Mouse (Mus musculus): ENCODE measurements around the gene Ssmem1. TPM values are rescaled to one million over a fixed set of nuclear protein-coding genes. Genes with fewer than 3 reads are reported as not detected.

Ssmem1 gene
- polyA plus RNA-seq, 1 experiment from 2014 or later, result 0.35 TPM

- Histone ChIP-seq H3K27me3 (ENCODE audit: control insufficient read depth, insufficient read depth, low read length) (no peaks in the 10 kb centered on the region), H3K4me2 (ENCODE audit: low read depth, low read length) (no peak overlapping the region), H3K9ac (replicated peaks; ENCODE audit: low read depth, low read length) (no peak overlapping the region), H3K4me3 (ENCODE audit: low read depth, low read length) (no peak overlapping the region), H3K36me3 (ENCODE audit: control insufficient read depth, insufficient read depth, low read length) (no peaks in the 10 kb centered on the region), H3K9me3 (ENCODE audit: control insufficient read depth, low read length) (0 out of 2 replicates have a peak, but pooled peaks cover 3% of the 10 kb centered on the region), H3K27ac (ENCODE audit: low read depth, low read length) (no peak overlapping the region), H3K4me1 (ENCODE audit: control insufficient read depth, insufficient read depth, low read length) (peaks cover 12% of the 10 kb centered on the region)
- ATAC-seq (ENCODE audit: low read depth), result no peak
- 94% methylated on average over 5 of the region's 5 CpGs for WGBS
These were observed 45.0 kb downstream of the Ssmem1 start for GRCm38 (mm10) chr6:30554621-30555170.

GRCm38 (mm10) chr6:30556080-30556479, 46.4 kb downstream of the Ssmem1 start:
- Histone ChIP-seq H3K4me3 (ENCODE audit: low read depth, low read length) (no peak overlapping the region), H3K27ac (ENCODE audit: low read depth, low read length) (no peak overlapping the region), H3K9ac (replicated peaks; ENCODE audit: low read depth, low read length) (no peak overlapping the region), H3K36me3 (ENCODE audit: control insufficient read depth, insufficient read depth, low read length) (no peaks in the 10 kb centered on the region), H3K4me1 (ENCODE audit: control insufficient read depth, insufficient read depth, low read length) (peaks cover 10% of the 10 kb centered on the region), H3K27me3 (ENCODE audit: control insufficient read depth, insufficient read depth, low read length) (no peaks in the 10 kb centered on the region), H3K4me2 (ENCODE audit: low read depth, low read length) (no peak overlapping the region), H3K9me3 (ENCODE audit: control insufficient read depth, low read length) (no peaks in the 10 kb centered on the region)
- WGBS, result 14% methylated on average over 4 of the region's 9 CpGs
- ATAC-seq (ENCODE audit: low read depth), result no peak

DNA sequence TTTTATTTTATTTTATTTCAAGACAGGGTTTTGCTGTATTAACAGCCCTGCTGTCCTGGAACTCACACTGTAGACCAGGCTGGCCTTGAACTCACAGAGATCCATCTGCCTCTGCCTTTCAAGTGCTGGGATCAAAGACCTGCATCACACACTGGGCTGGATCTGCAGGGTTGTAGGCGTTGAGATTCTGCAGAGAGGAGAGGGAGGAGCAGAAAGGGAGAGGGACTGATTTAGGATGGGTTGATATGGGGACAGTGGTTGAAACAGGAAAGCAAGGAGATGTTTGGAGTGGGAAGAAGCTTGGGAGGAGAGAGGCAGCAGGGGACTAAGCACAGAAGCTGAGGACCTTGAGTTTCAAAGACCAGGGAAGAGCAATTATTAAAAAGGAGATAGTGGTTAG, 50.1 kb downstream of the Ssmem1 start:
- no peaks in the 10 kb centered on the region for H3K9me3 ChIP-seq (ENCODE audit: control insufficient read depth, low read length)
- H3K27me3 ChIP-seq (ENCODE audit: control insufficient read depth, insufficient read depth, low read length), result no peaks in the 10 kb centered on the region
- H3K36me3 ChIP-seq (ENCODE audit: control insufficient read depth, insufficient read depth, low read length), result no peaks in the 10 kb centered on the region
- ATAC-seq (ENCODE audit: low read depth), result no peak
- H3K4me2 ChIP-seq (ENCODE audit: low read depth, low read length), result no peak overlapping the region
- 47% methylated on average over 1 of the region's 1 CpGs for WGBS
- no peak overlapping the region for H3K4me3 ChIP-seq (ENCODE audit: low read depth, low read length)
- H3K4me1 ChIP-seq (ENCODE audit: control insufficient read depth, insufficient read depth, low read length), result no peaks in the 10 kb centered on the region
- H3K27ac ChIP-seq (ENCODE audit: low read depth, low read length), result no peak overlapping the region
- no peak overlapping the region for H3K9ac ChIP-seq (replicated peaks; ENCODE audit: low read depth, low read length)

- Histone ChIP-seq H3K27me3 (ENCODE audit: control insufficient read depth, insufficient read depth, low read length) (no peaks in the 10 kb centered on the region), H3K4me2 (ENCODE audit: low read depth, low read length) (no peak overlapping the region), H3K4me3 (ENCODE audit: low read depth, low read length) (no peak overlapping the region), H3K27ac (ENCODE audit: low read depth, low read length) (no peak overlapping the region), H3K9me3 (ENCODE audit: control insufficient read depth, low read length) (no peaks in the 10 kb centered on the region), H3K9ac (replicated peaks; ENCODE audit: low read depth, low read length) (no peak overlapping the region), H3K36me3 (ENCODE audit: control insufficient read depth, insufficient read depth, low read length) (no peaks in the 10 kb centered on the region), H3K4me1 (ENCODE audit: control insufficient read depth, insufficient read depth, low read length) (no peaks in the 10 kb centered on the region)
- no peak for ATAC-seq (ENCODE audit: low read depth)
- WGBS, result 75% methylated on average over 4 of the region's 4 CpGs
These were observed 52.5 kb downstream of the Ssmem1 start for GRCm38 (mm10) chr6:30562132-30562531.

- 84% methylated on average over 6 of the region's 6 CpGs for WGBS
- no peaks in the 10 kb centered on the region for H3K27me3 ChIP-seq (ENCODE audit: control insufficient read depth, insufficient read depth, low read length)
- H3K4me2 ChIP-seq (ENCODE audit: low read depth, low read length), result no peak overlapping the region
- no peak overlapping the region for H3K4me3 ChIP-seq (ENCODE audit: low read depth, low read length)
- H3K9me3 ChIP-seq (ENCODE audit: control insufficient read depth, low read length), result no peaks in the 10 kb centered on the region
- no peaks in the 10 kb centered on the region for H3K36me3 ChIP-seq (ENCODE audit: control insufficient read depth, insufficient read depth, low read length)
- no peak overlapping the region for H3K27ac ChIP-seq (ENCODE audit: low read depth, low read length)
- no peak for ATAC-seq (ENCODE audit: low read depth)
- H3K4me1 ChIP-seq (ENCODE audit: control insufficient read depth, insufficient read depth, low read length), result no peaks in the 10 kb centered on the region
- no peak overlapping the region for H3K9ac ChIP-seq (replicated peaks; ENCODE audit: low read depth, low read length)
These were observed 53.9 kb downstream of the Ssmem1 start for GRCm38 (mm10) chr6:30563575-30563974.

- no peaks in the 10 kb centered on the region for H3K9me3 ChIP-seq (ENCODE audit: control insufficient read depth, low read length)
- no peaks in the 10 kb centered on the region for H3K27me3 ChIP-seq (ENCODE audit: control insufficient read depth, insufficient read depth, low read length)
- H3K27ac ChIP-seq (ENCODE audit: low read depth, low read length), result no peak overlapping the region
- no peak overlapping the region for H3K4me3 ChIP-seq (ENCODE audit: low read depth, low read length)
- no peak overlapping the region for H3K9ac ChIP-seq (replicated peaks; ENCODE audit: low read depth, low read length)
- H3K4me1 ChIP-seq (ENCODE audit: control insufficient read depth, insufficient read depth, low read length), result no peaks in the 10 kb centered on the region
- WGBS, result 94% methylated on average over 6 of the region's 6 CpGs
- no peak overlapping the region for H3K4me2 ChIP-seq (ENCODE audit: low read depth, low read length)
- H3K36me3 ChIP-seq (ENCODE audit: control insufficient read depth, insufficient read depth, low read length), result no peaks in the 10 kb centered on the region
- no peak for ATAC-seq (ENCODE audit: low read depth)
These were observed 54.4 kb downstream of the Ssmem1 start for GRCm38 (mm10) chr6:30564051-30564450.

DNA sequence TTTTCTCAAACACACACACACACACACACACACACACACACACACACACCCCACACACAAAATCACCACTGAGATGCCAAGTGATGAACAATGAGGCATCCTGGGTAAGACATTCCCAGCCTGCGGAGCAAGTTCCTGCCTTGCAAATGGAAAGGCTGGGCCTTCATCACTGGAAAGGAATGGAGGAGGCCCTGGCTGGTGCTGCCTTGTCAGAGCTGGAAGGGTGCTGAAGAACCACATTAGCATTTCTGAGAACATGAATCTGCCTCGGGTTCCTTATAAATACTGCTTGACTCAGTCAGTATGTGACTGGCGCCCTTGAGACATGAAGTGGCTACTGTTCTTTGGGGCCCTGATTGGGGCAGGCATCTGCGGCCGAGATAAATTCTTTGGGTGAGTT, 58.4 kb downstream of the Ssmem1 start, which contains the start of gene Cpa4:
Gene Cpa4, plus strand, starts transcription at position 301 of the 400 bp plus-strand sequence.
- H3K4me2 ChIP-seq (ENCODE audit: low read depth, low read length), result no peak within 1 kb of the TSS
- H3K27ac ChIP-seq (ENCODE audit: low read depth, low read length), result no peak within 1 kb of the TSS
- H3K9ac ChIP-seq (replicated peaks; ENCODE audit: low read depth, low read length), result no peak within 1 kb of the TSS
- H3K36me3 ChIP-seq (ENCODE audit: control insufficient read depth, insufficient read depth, low read length), result no peaks in the 10 kb centered on the region
- H3K4me3 ChIP-seq (ENCODE audit: low read depth, low read length), result no peak within 1 kb of the TSS
- H3K27me3 ChIP-seq (ENCODE audit: control insufficient read depth, insufficient read depth, low read length), result no peaks in the 10 kb centered on the region
- no peaks in the 10 kb centered on the region for H3K9me3 ChIP-seq (ENCODE audit: control insufficient read depth, low read length)
- no peak for ATAC-seq (ENCODE audit: low read depth)
- peaks cover 4% of the 10 kb centered on the region for H3K4me1 ChIP-seq (ENCODE audit: control insufficient read depth, insufficient read depth, low read length)
- WGBS, result 75% methylated on average over 5 of the region's 5 CpGs

GRCm38 (mm10) chr6:30569331-30569730, 59.7 kb downstream of the Ssmem1 start:
- Histone ChIP-seq H3K4me2 (ENCODE audit: low read depth, low read length) (no peak overlapping the region), H3K27ac (ENCODE audit: low read depth, low read length) (no peak overlapping the region), H3K9ac (replicated peaks; ENCODE audit: low read depth, low read length) (no peak overlapping the region), H3K9me3 (ENCODE audit: control insufficient read depth, low read length) (no peaks in the 10 kb centered on the region), H3K4me1 (ENCODE audit: control insufficient read depth, insufficient read depth, low read length) (peaks cover 6% of the 10 kb centered on the region), H3K36me3 (ENCODE audit: control insufficient read depth, insufficient read depth, low read length) (no peaks in the 10 kb centered on the region), H3K4me3 (ENCODE audit: low read depth, low read length) (no peak overlapping the region), H3K27me3 (ENCODE audit: control insufficient read depth, insufficient read depth, low read length) (no peaks in the 10 kb centered on the region)
- WGBS, result 79% methylated on average over 10 of the region's 10 CpGs
- ATAC-seq (ENCODE audit: low read depth), result no peak

Data from neural tube, embryonic 14.5 days (tissue).